Mouse (Mus musculus) left cerebral cortex, adult 2 months (tissue): ENCODE data around the gene Bod1l. TPM values are rescaled to one million over a fixed set of nuclear protein-coding genes. Genes with fewer than 3 reads are reported as not detected.

ENCODE experiments used
- DNase-seq, 2 experiments: peaks; one replicate each; pipeline ENCODE4 v3.0.0; 2021 to 2022; ENCODE audit warnings: low spot score in 2 of 2, mixed read lengths in 1 of 2; ENCODE audit errors: extremely low spot score in 1 of 2
- H3K27ac ChIP-seq: fragments of 200-600 bp; 2 replicates; pipeline ENCODE4 v1.8.1; 2022
- H3K4me3 ChIP-seq: fragments of 200-600 bp; 2 replicates; pipeline ENCODE4 v1.8.1; 2022
- CTCF ChIP-seq: fragments of 200-600 bp; IDR thresholded peaks from 2 replicates; pipeline ENCODE4 v1.8.1; 2022; ENCODE audit warnings: antibody characterized with exemption, mild to moderate bottlenecking, moderate library complexity
- intact Hi-C: fragments of 180-260 bp; cut with DNase I; formaldehyde crosslinking; loops from one replicate; pipeline ENCODE4 v1.15.1; 2025
- long read RNA-seq, 2 experiments: library from polyadenylated mRNA; stranded (forward); transcript quantifications; one replicate each; pipeline ENCODE4 v2.0.0; 2021; ENCODE audit warnings: borderline mapping rate in 2 of 2
- total RNA-seq, 2 experiments: library from RNA; stranded (reverse); gene quantifications; 2 replicates each; pipeline ENCODE4 v1.2.3; 2021

Gene Bod1l
- 10 to 100 TPM; 40.1 to 42.5 TPM for total RNA-seq
- long read RNA-seq, experiment 1, full-length matches to known transcripts: 1 of 14 reads
- long read RNA-seq, experiment 1, partial matches to known transcripts: 8 of 14 reads
- long read RNA-seq, experiment 1, other reads (novel, unspliced or antisense): 5 of 14 reads
- long read RNA-seq, experiment 2, full-length matches to known transcripts: 2 of 16 reads
- long read RNA-seq, experiment 2, partial matches to known transcripts: 4 of 16 reads
- long read RNA-seq, experiment 2, other reads (novel, unspliced or antisense): 10 of 16 reads

GRCm38 (mm10) chr5:41844147-41844529, at the start of gene Bod1l:
Gene Bod1l, minus strand, starts transcription at chr5:41844315.
- TF ChIP-seq CTCF: peak; percentile 60
- peak within 1 kb of the TSS; percentile 69 for H3K27ac ChIP-seq
- DNase-seq: peak; percentile 99
- intact Hi-C loops: loop anchor here (5.0 kb wide), 1 partner anchor 137 kb away; the partner anchor contains the start of gene Rab28
- peak within 1 kb of the TSS; percentile 99 for H3K4me3 ChIP-seq

GRCm38 (mm10) chr5:41893351-41893750, 49.2 kb upstream of the Bod1l start:
- TF ChIP-seq CTCF: no peak
- intact Hi-C loops: loop anchor here (5.0 kb wide), 1 partner anchor 49 kb away; no protein-coding TSS in a partner anchor
- no peak for DNase-seq

GRCm38 (mm10) chr5:41890871-41891270, 46.8 kb upstream of the Bod1l start:
- TF ChIP-seq CTCF: no peak
- H3K4me3 ChIP-seq: no peak overlapping the region
- intact Hi-C loops: loop anchor here (5.0 kb wide), 1 partner anchor 51 kb away; no protein-coding TSS in a partner anchor
- no peak for DNase-seq
- H3K27ac ChIP-seq: no peak overlapping the region

More at GRCm38 (mm10) chr5:41893351-41893750, 49.2 kb upstream of the Bod1l start:
- Histone ChIP-seq H3K27ac (no peak overlapping the region), H3K4me3 (no peak overlapping the region)

GRCm38 (mm10) chr5:41889245-41889849, 45.2 kb upstream of the Bod1l start:
- Histone ChIP-seq H3K4me3 (no peak overlapping the region), H3K27ac (no peak overlapping the region; the same call in 1 of the 2 replicates)
- intact Hi-C loops: loop anchor here (2.0 to 5.0 kb wide), 5 partner anchors 81 to 1743 kb away; no protein-coding TSS in a partner anchor
- no peak for DNase-seq
- TF ChIP-seq CTCF: no peak

GRCm38 (mm10) chr5:41888834-41889233, 44.7 kb upstream of the Bod1l start:
- no peak overlapping the region for H3K4me3 ChIP-seq
- H3K27ac ChIP-seq: no peak overlapping the region; the same call in 1 of the 2 replicates
- DNase-seq: peak in 1 of 2 experiments; percentile 21
- intact Hi-C loops: loop anchor here (2.0 to 5.0 kb wide), 5 partner anchors 82 to 1743 kb away; no protein-coding TSS in a partner anchor
- peak; percentile 62 for TF ChIP-seq CTCF

GRCm38 (mm10) chr5:41887738-41888137, 43.6 kb upstream of the Bod1l start:
- no peak overlapping the region for H3K27ac ChIP-seq
- no peak overlapping the region for H3K4me3 ChIP-seq
- DNase-seq: peak; percentile 72 to 79
- peak; percentile 88 for TF ChIP-seq CTCF
- intact Hi-C loops: loop anchor here (2.0 to 5.0 kb wide), 5 partner anchors 83 to 1745 kb away; no protein-coding TSS in a partner anchor

GRCm38 (mm10) chr5:41884563-41884962, 40.4 kb upstream of the Bod1l start:
- no peak overlapping the region for H3K27ac ChIP-seq
- peak; percentile 59 to 69 for DNase-seq
- peak; percentile 81 for TF ChIP-seq CTCF
- intact Hi-C loops: no loop called here
- no peak overlapping the region for H3K4me3 ChIP-seq

- no peak for TF ChIP-seq CTCF
- H3K4me3 ChIP-seq: no peak overlapping the region
- intact Hi-C loops: no loop called here
- no peak for DNase-seq
- H3K27ac ChIP-seq: no peak overlapping the region
Measured at GRCm38 (mm10) chr5:41871164-41871563, 27.0 kb upstream of the Bod1l start.

- intact Hi-C loops: no loop called here
- DNase-seq: no peak
- Histone ChIP-seq H3K27ac (no peak overlapping the region), H3K4me3 (no peak overlapping the region)
- no peak for TF ChIP-seq CTCF
Measured at GRCm38 (mm10) chr5:41855781-41856180, 11.7 kb upstream of the Bod1l start.

- intact Hi-C loops: no loop called here
- no peak overlapping the region for H3K4me3 ChIP-seq
- TF ChIP-seq CTCF: no peak
- H3K27ac ChIP-seq: no peak overlapping the region; the same call in 1 of the 2 replicates
- no peak for DNase-seq
Measured at GRCm38 (mm10) chr5:41845558-41845937, 1.4 kb upstream of the Bod1l start.

- Histone ChIP-seq H3K4me3 (peak overlapping the region; percentile 99), H3K27ac (peak overlapping the region; percentile 17; the same call in 1 of the 2 replicates)
- TF ChIP-seq CTCF: no peak
- intact Hi-C loops: loop anchor here (5.0 kb wide), 1 partner anchor 138 kb away; the partner anchor contains the start of gene Rab28
- DNase-seq: no peak
Measured at GRCm38 (mm10) chr5:41844820-41845557, 874 bp upstream of the Bod1l start.
